Mouse (Mus musculus): ENCODE measurements around the gene Faah.

Gene Faah

DNA sequence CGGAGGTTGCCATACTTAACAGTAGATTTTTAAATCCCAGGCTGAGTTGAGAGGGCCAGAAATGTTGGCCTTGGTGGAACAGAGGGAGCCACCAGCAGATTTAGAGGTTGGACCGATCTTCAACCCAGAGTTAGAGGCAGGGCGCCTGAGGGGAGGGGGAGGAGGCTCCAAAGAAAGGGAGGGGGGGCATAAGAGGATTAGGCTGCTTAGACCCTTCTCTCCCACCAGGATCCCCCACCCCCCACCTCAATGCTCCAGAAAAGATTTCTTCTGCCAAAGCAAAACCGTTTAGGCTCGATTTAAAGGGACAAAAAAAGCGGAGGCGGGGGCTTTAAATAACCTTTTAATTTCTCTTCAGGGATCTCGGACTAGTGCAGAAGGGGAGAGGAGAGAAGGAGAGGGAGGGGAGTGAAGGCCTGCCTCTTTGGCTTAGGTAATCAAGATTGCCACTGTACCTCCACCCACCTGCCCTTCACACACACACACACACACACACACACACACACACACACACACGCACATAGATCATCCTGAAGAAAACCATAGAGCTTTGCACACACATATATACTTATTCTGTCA lies 76.4 kb downstream of the Faah start:
- DNase-seq, result no peak

DNA sequence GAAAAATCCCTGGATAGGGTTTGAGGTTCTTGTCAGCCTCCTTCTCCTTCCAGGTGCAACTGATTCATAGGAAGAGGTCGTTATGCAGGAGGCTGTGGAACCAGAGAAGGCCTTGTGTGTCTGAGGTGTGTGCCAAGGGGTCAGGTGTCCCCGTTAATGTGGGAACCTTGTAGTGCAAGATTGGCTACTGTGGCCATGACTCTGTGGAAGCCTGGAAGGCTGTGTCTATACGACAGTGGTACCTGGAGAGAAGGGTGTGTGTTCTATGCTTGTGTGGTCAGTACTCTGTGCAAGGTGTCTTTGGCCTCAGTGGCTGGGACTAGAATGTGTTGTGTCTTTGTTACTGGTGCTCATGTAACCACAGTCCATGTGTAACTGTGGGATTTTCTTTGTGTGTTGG lies 77.0 kb downstream of the Faah start:
- DNase-seq, result no peak

DNA sequence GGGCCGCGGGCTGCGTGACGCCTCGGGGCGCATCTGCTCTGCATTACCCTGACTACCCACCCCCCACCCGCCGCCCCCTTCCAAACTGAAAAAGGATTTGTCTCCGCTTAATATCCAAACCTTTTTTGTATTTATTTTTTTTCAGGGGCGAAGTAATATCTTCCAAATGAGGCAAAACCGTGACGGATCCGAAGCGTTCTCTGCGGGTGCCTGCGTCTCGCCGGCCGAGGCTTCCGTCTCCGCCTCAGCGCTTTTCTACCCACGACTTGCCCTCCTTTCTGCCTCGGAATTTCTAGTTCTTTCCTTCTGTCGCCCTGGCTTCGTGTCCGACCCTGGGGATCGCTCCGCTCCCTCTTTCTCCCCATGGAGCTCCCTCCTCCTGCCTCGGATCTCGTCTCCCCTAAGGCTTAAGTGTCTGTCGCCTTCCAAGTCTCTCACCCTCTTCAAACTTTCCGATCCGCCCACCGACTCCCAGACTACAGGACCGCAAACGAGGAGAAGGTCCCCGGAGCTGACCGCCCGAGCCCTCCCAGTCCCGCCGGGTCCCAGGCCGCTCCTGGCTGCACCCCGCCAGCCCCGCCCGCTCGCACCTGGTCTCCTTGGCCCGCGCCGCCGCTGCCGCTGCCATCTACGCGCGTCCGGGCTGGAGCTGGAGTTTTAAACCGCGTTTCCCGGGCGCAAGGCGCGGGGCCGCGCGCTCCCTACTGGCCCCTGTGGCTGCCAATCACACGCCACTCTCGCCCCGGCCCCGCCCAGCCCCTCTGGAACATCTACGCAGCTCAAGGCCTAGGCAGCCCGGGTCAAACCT lies 78.2 kb downstream of the Faah start, which contains the start of gene Dmbx1:
Gene Dmbx1 (minus strand): TSS at position 632 of the 808 bp plus-strand sequence.
- peak; percentile 86 for DNase-seq

DNA sequence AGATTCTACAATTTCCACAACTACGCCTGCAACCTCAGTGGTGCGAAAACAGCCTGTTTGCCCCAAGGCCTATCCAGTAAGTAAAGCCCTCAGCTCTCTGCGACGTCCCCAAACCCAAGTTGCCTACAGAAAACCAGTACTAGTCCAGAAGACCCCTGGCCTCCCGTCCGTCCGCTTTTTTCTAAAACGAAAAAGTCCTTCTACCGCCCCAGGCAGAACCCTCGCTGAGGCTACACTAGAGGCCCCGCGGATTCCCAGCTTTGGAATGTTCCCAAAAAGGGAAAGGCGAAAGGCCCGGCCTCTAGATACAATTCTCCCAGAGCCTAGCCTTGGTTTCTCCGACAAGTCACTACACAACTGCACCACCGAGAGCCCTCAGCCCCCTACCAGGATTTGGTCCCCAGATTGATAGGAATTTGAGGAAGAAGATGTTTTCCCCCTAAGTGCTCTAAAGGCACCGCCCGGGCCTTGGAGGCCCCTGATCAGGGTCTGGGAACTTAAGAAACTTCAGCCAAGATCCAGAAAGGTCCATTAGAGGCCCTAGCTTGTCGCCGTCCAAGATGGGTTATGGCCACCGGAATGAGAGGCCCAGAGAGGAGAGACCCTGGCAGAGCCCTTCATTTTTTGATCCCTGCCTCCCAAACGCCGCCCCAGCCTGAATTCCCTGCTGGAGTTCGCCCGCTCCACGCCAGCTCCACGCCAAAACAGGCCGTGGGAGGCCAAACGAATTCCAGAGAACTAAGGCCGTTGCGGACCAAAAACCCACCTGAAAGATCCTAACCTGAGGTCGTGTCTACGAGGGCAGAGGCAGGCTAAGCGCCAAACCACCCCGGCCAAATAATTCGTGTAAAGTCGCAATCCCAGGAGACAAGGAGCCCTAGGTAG lies 79.2 kb downstream of the Faah start:
- DNase-seq, result peak; percentile 56

DNA sequence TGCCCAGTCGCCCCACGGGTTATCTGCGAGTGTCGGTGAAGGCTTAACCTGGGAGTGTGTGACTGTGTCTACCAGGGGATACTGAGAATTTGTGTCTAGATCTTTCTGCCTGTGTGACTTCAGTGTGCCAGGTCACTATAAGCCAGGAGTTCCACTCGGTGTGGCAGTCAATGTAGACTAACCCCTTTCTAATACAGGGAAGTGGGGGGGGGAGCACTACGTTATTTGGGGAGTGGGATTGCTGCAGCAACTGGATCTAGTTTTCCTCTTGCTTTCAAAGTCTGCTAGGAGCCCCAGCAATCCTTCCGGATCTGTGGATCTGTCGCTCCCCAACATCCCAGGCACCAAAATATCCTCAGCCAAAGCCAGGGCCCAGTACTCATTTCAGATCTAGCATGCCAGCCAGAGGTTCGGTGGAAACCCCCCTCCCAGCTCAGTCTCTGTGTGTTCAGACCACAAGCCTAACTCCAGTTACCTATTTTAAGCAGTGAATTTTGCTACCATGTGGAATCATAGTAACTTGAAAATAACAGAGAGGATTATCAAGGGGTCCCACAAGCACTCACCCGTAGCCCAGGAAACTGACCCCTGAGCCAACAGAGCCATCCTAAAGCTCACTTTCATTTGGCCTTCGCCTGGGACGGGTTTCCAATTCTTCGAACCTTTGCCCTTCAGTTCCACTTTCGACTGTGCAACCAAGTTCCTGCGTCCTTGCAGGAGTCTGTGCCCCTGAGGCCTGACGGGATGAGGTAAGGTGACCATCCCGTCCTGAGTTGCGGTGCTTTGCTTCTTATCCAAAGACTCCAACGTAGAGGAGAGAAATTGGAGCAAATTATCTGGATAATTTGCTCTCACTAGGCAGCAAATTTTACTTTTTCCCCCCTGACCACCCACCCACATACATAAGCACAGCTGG lies 80.4 kb downstream of the Faah start:
- no peak for DNase-seq

DNA sequence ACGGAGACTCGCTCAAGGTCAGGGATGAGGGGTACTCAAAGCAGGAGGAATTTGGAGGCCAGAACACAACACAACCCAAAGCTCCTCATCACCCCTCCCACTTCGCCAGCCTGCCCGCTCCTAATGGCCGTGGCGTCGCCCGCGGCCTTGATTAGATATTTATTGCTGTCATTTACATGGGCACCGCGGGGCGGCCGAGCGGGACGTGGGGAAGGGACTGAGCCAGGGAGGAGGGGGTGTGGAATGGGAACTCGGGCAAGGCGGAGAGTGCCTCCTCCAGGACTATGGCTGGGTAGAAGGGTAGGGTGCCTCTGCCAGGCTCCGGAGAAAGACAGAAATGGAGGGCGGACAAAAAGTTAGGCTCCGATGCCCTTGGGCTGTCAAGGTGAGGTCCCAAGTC lies 81.1 kb downstream of the Faah start:
- peak; percentile 54 for DNase-seq

DNA sequence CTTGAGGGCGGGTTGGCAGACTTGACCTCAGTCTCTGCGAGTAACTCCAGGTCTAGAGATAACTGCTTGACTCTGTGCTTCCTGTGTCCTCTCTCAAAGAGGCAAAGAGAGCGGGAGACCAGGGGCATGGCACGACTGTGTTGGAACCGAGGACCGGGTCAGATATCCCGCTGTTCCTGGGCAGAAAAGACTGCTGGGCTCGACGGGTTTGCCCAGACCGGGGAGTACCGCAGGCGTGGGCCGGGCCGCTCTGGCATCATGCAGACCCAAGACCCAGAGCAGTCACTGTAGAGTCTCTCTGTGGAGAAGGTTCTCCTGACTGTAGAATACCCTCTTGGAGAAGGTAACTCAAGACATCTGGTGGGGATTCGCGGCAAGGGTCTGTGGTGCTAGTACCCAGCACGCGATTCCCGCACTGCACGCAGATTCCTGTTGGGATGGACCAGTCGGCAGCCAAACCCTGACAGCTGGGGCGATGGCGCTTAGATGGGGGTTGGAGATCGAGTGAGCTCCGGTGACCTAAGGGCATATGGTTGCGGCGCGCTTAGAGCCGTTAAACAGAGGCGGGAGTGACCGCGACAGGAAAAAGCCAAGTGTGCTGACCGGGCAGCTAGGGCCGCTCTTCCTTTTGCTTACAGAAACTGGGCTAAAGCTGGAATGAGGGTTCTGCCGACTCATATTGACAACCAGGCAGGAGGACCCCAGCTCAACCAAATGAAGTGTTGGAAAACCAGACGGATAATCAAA lies 81.7 kb downstream of the Faah start:
- DNase-seq, result peak; percentile 55

DNA sequence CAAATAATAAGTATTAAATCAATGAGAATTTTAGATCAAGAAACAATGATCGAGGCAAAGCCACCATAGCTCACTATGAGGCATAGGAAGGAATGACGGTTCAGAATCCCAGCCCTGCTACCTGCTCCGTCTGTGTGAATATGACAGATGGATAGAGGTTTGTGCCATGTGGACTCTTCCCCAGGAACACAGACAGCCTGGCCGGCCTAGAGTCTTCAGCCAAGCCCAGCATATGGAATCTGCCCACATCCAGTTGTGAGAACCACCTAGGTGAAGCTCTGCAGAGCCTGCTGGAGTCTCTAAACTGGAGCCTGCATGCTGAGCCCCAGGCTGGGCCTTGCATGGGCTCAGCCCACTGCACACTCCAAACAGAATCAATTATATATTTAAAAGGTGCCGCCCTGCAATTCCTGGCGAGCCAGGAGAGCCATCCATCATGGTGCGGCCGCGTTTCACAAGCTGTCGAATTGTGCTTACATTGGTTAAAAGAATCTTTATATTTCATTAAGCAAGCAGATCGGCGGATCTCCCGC lies 86.1 kb downstream of the Faah start:
- DNase-seq, result no peak

DNA sequence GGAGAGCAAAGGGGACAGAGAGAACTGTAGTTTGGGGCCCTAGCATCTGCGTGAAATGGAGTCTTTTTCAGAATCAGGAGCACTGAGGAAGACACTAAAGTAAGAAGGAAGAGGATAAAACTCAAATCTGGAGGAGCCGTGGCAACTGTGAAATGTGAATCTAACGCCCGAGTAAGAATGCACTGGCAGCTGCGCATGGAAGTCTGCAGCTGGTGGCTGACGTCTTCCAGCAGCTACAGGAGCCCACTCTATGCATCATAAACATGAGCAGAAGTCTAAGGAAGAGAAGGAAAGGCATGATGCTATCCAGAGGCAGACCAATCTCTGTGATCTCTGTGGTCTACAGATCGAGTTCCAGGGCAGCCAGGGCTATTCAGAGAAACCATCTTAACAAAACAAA lies 90.1 kb downstream of the Faah start:
- no peak for DNase-seq

DNA sequence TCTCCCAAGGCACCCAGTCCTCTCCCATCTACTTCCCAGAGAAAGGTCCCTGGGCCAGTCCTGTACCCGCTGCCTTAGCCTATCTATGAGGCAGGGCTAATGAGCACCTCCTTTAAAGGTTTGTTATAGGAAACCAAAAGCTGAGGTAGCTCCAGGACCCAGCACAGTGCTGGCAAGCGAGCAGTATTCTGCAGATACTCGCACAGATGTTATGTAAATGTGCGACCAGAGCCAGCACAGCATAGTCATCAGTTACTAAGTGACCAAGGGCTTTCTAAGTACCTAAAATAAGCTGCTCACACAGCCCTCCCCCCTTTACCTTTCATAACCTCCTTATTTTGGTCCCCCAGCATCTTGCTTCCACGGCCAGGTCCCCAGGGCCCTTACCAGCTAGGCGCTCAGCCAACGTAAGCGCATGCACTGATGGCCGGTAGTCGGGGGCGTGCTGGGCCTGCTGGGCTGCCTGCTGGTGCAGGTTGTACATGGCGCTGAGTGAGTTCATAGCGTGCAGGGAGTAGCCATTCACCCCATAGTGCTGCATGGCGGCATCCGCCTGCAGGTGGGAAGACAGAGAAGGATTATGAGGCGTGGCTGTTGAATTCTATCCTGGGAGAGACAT lies 94.4 kb downstream of the Faah start:
- DNase-seq, result no peak

DNA sequence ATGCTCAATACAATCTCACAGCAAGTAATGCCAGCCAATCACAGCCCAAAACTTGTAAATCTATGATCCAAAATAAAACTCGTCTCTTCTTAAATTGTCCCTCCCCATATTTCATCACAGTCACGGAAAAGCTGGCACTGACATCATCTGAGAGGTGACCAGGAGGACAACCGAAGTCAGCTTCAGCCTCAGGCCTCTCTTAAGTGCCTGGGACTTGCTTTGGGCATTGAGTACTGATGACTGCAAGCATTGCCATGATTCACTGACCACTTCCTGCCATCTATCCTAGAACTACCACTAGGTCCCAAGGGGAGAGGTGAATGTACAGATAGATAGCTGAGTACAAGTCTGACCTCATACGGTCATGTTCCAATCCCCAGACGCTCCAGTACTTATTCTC lies 95.0 kb downstream of the Faah start:
- no peak for DNase-seq

DNA sequence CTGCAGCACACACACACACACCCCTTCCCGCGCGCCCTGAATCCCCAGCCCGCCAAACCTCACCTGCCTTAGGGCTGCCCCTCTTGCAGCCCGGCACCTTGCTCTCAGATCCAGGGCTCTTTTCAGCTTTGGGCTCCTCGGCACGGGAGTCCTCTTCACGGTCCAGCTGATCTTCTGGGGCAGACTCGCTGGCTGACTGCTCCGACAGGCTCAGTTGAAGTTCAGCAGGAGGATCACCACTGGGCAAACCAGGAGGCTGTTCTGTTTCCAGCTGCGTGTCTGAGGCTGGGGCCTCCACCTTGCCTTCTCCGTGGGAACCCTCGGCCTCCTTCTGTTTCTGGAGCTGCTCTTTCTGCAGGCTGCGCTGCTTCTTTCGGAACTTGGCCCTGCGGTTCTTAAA lies 97.8 kb downstream of the Faah start:
- no peak for DNase-seq

All from embryo, embryonic 11 days (tissue).